Mouse (Mus musculus) hindbrain, embryonic 16.5 days (tissue): ENCODE data around the gene Theg. TPM values are rescaled to one million over a fixed set of nuclear protein-coding genes. Genes with fewer than 3 reads are reported as not detected.

Experiments used
- ATAC-seq: fragments of 200-750 bp; cut with Nextera tagmentation; 2 replicates; pipeline ENCODE4 v1.8.0; 2017; ENCODE audit warnings: moderate TSS enrichment, moderate library complexity
- H3K27ac ChIP-seq: fragments of 300-500 bp; sonication (generic); 2 replicates; pipeline ENCODE4 v1.5.1; 2014; ENCODE audit warnings: low read depth, mild to moderate bottlenecking, control low read depth, low read length, moderate library complexity
- H3K27me3 ChIP-seq: fragments of 300-500 bp; sonication (generic); replicated peaks from 2 replicates; pipeline ENCODE4 v1.6.1; 2014; ENCODE audit warnings: low read length; ENCODE audit not compliant: control insufficient read depth, insufficient read depth
- H3K36me3 ChIP-seq: fragments of 300-500 bp; sonication (generic); 2 replicates; pipeline ENCODE4 v1.6.1; 2014; ENCODE audit warnings: mild to moderate bottlenecking, low read length, moderate library complexity, mixed read lengths; ENCODE audit not compliant: control insufficient read depth, insufficient read depth
- H3K4me1 ChIP-seq: fragments of 300-500 bp; sonication (generic); 2 replicates; pipeline ENCODE4 v1.6.1; 2014; ENCODE audit warnings: low read depth, low read length; ENCODE audit not compliant: control insufficient read depth, insufficient read depth
- H3K4me2 ChIP-seq: fragments of 300-500 bp; sonication (generic); 2 replicates; pipeline ENCODE4 v1.6.1; 2014; ENCODE audit warnings: mild to moderate bottlenecking, low read length, control low read depth, moderate library complexity
- H3K4me3 ChIP-seq: fragments of 300-500 bp; sonication (generic); 2 replicates; pipeline ENCODE4 v1.5.1; 2014; ENCODE audit warnings: mild to moderate bottlenecking, low read length, control low read depth, moderate library complexity
- H3K9ac ChIP-seq: fragments of 300-500 bp; sonication (generic); 2 replicates; pipeline ENCODE4 v1.6.1; 2014; ENCODE audit warnings: low read depth, mild to moderate bottlenecking, control low read depth, low read length, moderate library complexity
- H3K9me3 ChIP-seq: fragments of 300-500 bp; sonication (generic); 2 replicates; pipeline ENCODE4 v1.6.1; 2014; ENCODE audit warnings: mild to moderate bottlenecking, low read length, moderate library complexity; ENCODE audit not compliant: control insufficient read depth
- WGBS: fragments of 180-500 bp; shearing (Covaris S2); extraction: QIAGEN DNeasy Blood & Tissue Kit; methylation state at CpG from one replicate; pipeline ENCODE4 v1.1.7; 2014; 5-methylcytosine and 5-hydroxymethylcytosine counted together
- polyA plus RNA-seq: library from polyadenylated mRNA; unstranded; fragments of >200 nt; fragmentation: Nextera tagmentation; extraction: Ambion mirVana; gene quantifications from 2 replicates; pipeline ENCODE4 v1.2.1, GENCODE M21; 2015

Gene Theg
- polyA plus RNA-seq, 1 experiment from 2014 or later, result not detected

- H3K4me2 ChIP-seq, result no peak overlapping the region
These were observed 12.3 kb downstream of the Theg start for GRCm38 (mm10) chr10:79574796-79575195.

GRCm38 (mm10) chr10:79574350-79574749 is 12.8 kb downstream of the Theg start:
- no peaks in the 10 kb centered on the region for H3K4me1 ChIP-seq
- ATAC-seq, result no peak
- WGBS, result 87% methylated on average over 8 of the region's 8 CpGs
- no peak overlapping the region for H3K27ac ChIP-seq
- H3K4me3 ChIP-seq, result no peak overlapping the region
- no peak overlapping the region for H3K4me2 ChIP-seq
- H3K27me3 ChIP-seq, result no peaks in the 10 kb centered on the region
- no peaks in the 10 kb centered on the region for H3K36me3 ChIP-seq
- H3K9me3 ChIP-seq, result no peaks in the 10 kb centered on the region
- H3K9ac ChIP-seq, result no peak overlapping the region

More at GRCm38 (mm10) chr10:79574796-79575195, 12.3 kb downstream of the Theg start:
- no peak overlapping the region for H3K27ac ChIP-seq
- no peaks in the 10 kb centered on the region for H3K27me3 ChIP-seq
- WGBS, result 91% methylated on average over 6 of the region's 6 CpGs
- no peak overlapping the region for H3K9ac ChIP-seq
- ATAC-seq, result no peak
- no peaks in the 10 kb centered on the region for H3K36me3 ChIP-seq
- no peak overlapping the region for H3K4me3 ChIP-seq
- H3K9me3 ChIP-seq, result no peaks in the 10 kb centered on the region
- H3K4me1 ChIP-seq, result no peaks in the 10 kb centered on the region

GRCm38 (mm10) chr10:79573611-79574010 is 13.5 kb downstream of the Theg start:
- H3K9me3 ChIP-seq, result no peaks in the 10 kb centered on the region
- H3K4me3 ChIP-seq, result no peak overlapping the region
- no peaks in the 10 kb centered on the region for H3K36me3 ChIP-seq
- H3K4me2 ChIP-seq, result no peak overlapping the region
- no peaks in the 10 kb centered on the region for H3K27me3 ChIP-seq
- H3K27ac ChIP-seq, result no peak overlapping the region
- no peaks in the 10 kb centered on the region for H3K4me1 ChIP-seq
- no peak overlapping the region for H3K9ac ChIP-seq
- 85% methylated on average over 6 of the region's 6 CpGs for WGBS
- no peak for ATAC-seq

GRCm38 (mm10) chr10:79571314-79571713 is 15.8 kb downstream of the Theg start:
- H3K36me3 ChIP-seq, result no peaks in the 10 kb centered on the region
- WGBS, result 96% methylated on average over 2 of the region's 2 CpGs

GRCm38 (mm10) chr10:79569921-79570320 is 17.2 kb downstream of the Theg start:
- no peaks in the 10 kb centered on the region for H3K4me1 ChIP-seq
- no peak overlapping the region for H3K9ac ChIP-seq
- no peak overlapping the region for H3K4me2 ChIP-seq
- ATAC-seq, result no peak
- H3K4me3 ChIP-seq, result no peak overlapping the region
- 87% methylated on average over 5 of the region's 5 CpGs for WGBS
- H3K9me3 ChIP-seq, result no peaks in the 10 kb centered on the region; the same call in 1 of the 2 replicates
- H3K27me3 ChIP-seq, result no peaks in the 10 kb centered on the region
- H3K27ac ChIP-seq, result no peak overlapping the region
- no peaks in the 10 kb centered on the region for H3K36me3 ChIP-seq

More at GRCm38 (mm10) chr10:79571314-79571713, 15.8 kb downstream of the Theg start:
- no peak overlapping the region for H3K27ac ChIP-seq
- H3K27me3 ChIP-seq, result no peaks in the 10 kb centered on the region
- no peak overlapping the region for H3K9ac ChIP-seq
- H3K4me2 ChIP-seq, result no peak overlapping the region
- no peaks in the 10 kb centered on the region for H3K4me1 ChIP-seq
- no peak overlapping the region for H3K4me3 ChIP-seq
- H3K9me3 ChIP-seq, result no peaks in the 10 kb centered on the region; the same call in 1 of the 2 replicates
- no peak for ATAC-seq

- whole genome bisulfite sequencing, result 92% methylated on average over 2 of the region's 2 CpGs
- Histone ChIP-seq H3K4me2 (no peak overlapping the region), H3K4me3 (no peak overlapping the region), H3K9ac (no peak overlapping the region), H3K36me3 (no peaks in the 10 kb centered on the region), H3K27ac (no peak overlapping the region), H3K4me1 (peaks cover 4% of the 10 kb centered on the region), H3K27me3 (no peaks in the 10 kb centered on the region), H3K9me3 (peaks cover 3% of the 10 kb centered on the region; the same call in 1 of the 2 replicates)
- ATAC-seq, result no peak
These were observed 27.4 kb downstream of the Theg start for GRCm38 (mm10) chr10:79559716-79560115.

GRCm38 (mm10) chr10:79557496-79557895 is 29.6 kb downstream of the Theg start:
- no peaks in the 10 kb centered on the region for H3K27me3 ChIP-seq
- peaks cover 22% of the 10 kb centered on the region for H3K4me1 ChIP-seq
- H3K9me3 ChIP-seq, result no peaks in the 10 kb centered on the region
- H3K4me2 ChIP-seq, result no peak overlapping the region
- H3K27ac ChIP-seq, result no peak overlapping the region
- no peaks in the 10 kb centered on the region for H3K36me3 ChIP-seq
- no peak overlapping the region for H3K9ac ChIP-seq
- ATAC-seq, result no peak
- 98% methylated on average over 5 of the region's 5 CpGs for WGBS
- no peak overlapping the region for H3K4me3 ChIP-seq

GRCm38 (mm10) chr10:79556951-79557350 is 30.2 kb downstream of the Theg start:
- Histone ChIP-seq H3K4me2 (no peak overlapping the region), H3K4me3 (no peak overlapping the region), H3K36me3 (no peaks in the 10 kb centered on the region), H3K4me1 (peaks cover 25% of the 10 kb centered on the region), H3K9me3 (no peaks in the 10 kb centered on the region), H3K27ac (no peak overlapping the region), H3K9ac (no peak overlapping the region), H3K27me3 (no peaks in the 10 kb centered on the region)
- 92% methylated on average over 5 of the region's 5 CpGs for WGBS
- no peak for ATAC-seq

- Histone ChIP-seq H3K27me3 (no peaks in the 10 kb centered on the region), H3K27ac (no peak overlapping the region), H3K36me3 (no peaks in the 10 kb centered on the region), H3K4me3 (peak overlapping the region; percentile 84), H3K4me1 (peaks cover 25% of the 10 kb centered on the region), H3K9me3 (no peaks in the 10 kb centered on the region), H3K4me2 (peak overlapping the region; percentile 84), H3K9ac (peak overlapping the region; percentile 86)
- WGBS, result 26% methylated on average over 7 of the region's 7 CpGs
- ATAC-seq, result no peak; the same call in 1 of the 2 replicates
These were observed 31.9 kb downstream of the Theg start for GRCm38 (mm10) chr10:79555238-79555724.
